Mouse (Mus musculus) right cerebral cortex, adult 2 months (tissue): ENCODE measurements at regions not wholly inside any gene's neighbourhood (a gene's known extent, or its start where the extent isn't known, plus 50 kb on each side); places are given as distances from the start of the nearest gene placed in this dataset.

Source experiments
- DNase-seq, 2 experiments: peaks; one replicate each; pipeline ENCODE4 v3.0.0; 2021 to 2022; ENCODE audit warnings: low spot score in 2 of 2

DNA sequence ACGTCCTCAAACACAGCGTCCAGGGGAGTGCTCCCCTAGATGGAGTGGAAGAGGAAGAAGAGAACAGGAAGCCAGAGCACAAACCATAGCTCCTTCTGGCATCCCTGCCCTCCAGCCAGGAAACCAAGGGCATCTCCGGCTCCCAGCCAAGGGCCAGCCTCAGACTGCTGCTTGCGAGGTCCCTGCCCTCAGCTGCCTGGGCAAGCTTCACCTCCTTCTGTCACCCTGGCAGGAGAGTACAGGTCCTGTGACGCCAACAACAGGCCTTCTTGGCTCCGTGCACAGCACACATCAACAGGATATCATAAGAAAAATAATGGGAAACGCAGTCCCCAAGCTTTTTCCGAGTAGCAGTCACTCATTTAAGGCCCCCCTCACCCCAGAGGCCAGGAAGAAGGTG is 212.9 kb upstream of the Mocs1 start:
- no peak for DNase-seq

DNA sequence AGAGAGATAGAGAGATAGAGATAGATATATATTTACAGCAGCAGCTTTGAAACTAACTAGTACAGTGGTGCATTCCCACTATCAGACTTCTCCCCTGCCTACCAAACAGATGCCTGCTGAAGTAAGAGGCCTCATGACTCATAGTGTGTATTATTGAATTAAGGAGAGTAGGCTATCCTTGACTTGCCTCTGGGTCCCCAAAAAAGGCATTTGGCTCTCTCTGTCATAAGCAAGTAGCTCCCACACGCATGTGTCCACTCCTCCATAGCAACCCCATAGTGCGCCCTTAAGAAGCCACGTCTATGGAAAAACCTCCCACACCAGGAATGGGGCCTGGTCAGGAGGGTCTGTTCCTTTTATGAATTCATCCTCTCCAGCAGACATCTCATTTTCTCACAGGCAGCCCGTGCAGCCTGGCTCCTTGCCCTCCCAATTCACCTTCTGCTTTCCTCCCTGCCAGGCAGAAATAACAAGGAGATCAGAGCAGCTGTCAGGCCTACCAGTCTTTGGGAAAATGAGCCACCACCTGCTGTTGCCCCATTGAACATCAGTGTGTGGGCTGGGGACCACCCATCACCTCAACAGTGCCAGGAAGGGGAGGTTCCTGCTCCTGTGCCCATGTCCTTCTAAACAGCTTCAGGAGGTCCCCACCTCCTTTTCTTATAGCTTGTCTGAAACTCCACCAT is 208.5 kb upstream of the Mocs1 start:
- peak; percentile 50 to 68 for DNase-seq

- no peak for DNase-seq
Measured at GRCm38 (mm10) chr17:49223212-49223611, 204.9 kb upstream of the Mocs1 start.

GRCm38 (mm10) chr17:49223651-49224050 is 204.5 kb upstream of the Mocs1 start:
- no peak for DNase-seq

- DNase-seq: peak; percentile 39 to 64
Measured at GRCm38 (mm10) chr17:49225255-49226015, 202.7 kb upstream of the Mocs1 start.

- no peak for DNase-seq
Measured at GRCm38 (mm10) chr17:49226016-49226400, 202.2 kb upstream of the Mocs1 start.

DNA sequence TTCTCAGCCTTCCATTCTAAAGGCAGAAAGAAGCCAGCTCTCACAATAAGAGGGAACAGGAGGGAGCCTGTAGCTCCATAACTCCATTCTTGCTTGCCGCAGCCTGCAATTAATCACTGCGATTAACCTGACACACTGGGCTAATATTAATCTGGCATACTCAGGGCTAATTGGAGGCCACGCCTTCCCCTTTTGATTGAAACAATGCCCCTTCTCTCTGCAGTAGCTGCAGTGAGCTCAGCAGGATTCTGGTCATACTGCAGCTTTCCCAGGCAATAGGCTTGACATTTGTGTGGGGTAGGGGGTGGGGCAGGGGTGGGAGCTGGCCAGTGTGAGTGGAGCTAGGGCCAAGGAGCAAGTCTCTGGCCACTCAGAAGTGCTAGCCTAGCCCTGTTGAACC is 196.9 kb upstream of the Mocs1 start:
- no peak for DNase-seq

DNA sequence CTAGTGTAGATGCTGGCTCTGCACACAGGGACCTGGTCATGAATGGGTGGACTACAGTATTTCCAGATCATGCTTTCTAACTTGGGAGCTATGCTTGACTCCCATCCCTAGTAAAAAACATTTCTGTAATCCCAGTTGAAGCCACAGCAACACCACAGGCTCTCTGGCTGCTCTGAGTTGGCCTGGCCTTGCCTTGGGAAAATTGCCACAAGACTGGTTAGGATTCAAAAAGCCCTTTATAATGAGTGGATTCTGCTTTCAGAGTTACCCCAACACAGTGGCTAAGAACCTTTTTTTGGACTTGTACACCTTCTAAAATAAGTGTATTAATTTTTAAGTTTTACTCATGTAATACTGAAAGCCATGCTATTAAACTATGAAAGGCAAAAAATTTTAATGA is 188.1 kb upstream of the Mocs1 start:
- DNase-seq: no peak

DNA sequence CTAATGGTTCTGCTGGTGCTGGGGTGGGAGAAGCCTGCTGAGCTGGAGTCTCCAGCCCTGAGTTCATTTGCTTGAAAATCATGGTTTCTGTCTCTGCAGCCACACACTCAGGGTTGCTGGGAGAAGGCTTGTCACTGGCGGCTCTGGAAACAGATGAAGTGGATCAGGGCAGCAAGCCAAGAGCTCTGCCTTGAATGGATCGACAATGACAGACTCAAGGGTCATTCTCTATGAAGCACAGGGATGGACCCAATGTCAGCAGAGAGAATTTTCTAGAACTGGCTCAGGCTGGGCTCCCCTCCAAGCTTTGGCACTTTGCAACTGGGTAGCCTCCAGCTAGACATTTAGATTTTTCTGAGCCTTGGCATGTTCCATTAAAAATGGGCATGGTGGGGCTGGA is 184.7 kb upstream of the Mocs1 start:
- peak in 1 of 2 experiments; percentile 22 for DNase-seq

DNA sequence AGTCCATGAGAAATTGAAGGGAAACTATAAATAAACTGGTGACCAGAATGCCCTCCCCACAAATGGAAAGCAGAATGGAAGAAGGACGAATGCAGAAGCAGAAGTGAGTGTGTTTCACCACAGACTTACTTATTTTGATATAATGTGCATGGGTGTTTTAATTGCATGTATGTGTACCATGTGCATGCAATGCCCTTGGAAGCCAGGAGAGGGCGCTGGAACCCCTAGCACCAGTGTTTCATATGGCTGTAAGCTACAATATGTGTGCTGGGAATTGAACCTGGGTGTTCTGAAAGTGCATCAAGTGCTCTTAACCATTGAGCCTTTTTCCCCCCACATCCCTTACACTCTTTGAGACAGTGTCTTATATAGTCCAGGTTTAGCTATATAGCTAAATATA is 183.1 kb upstream of the Mocs1 start:
- DNase-seq: no peak

- no peak for DNase-seq
Measured at GRCm38 (mm10) chr17:49247215-49247614, 180.9 kb upstream of the Mocs1 start.

DNA sequence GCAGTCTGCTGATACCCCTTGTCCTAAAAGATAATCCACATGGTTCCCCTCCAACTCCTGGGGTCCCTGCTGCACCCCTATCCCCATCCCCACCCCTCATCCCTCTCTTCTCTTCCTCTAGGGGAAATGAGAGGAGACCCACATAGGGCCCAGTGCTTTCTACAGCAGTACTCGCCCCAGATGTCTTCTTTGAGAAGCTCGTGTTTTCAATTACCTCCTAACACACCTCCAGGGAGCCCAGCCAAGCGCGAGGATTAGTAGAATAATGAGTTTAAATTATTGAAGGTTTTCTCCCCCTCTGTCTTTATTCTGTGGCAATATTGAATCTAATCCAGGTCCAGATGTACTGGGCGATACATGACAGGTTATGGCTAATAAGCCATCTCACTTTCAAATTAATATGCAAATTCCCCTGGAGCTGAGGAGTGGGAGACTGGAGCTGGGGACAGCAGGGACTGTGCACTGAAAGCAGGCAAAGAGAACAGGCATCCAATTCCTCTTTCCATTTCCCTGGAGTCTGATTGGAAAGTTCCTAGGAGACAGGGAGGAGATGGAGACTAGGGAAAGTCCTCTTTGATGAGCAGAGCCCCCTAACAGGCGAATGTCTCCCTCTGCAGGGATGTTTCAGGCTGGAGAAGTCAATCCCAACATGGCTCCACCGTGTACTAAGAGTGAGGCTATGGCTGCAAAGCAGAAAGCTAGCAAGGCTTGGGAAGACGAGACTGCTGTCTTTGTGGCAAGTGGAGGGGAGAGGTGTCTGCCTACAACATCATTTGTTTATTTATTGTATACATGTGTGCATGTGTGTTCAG is 177.2 kb upstream of the Mocs1 start:
- DNase-seq: no peak

GRCm38 (mm10) chr17:49252271-49252670 is 175.9 kb upstream of the Mocs1 start:
- DNase-seq: no peak

DNA sequence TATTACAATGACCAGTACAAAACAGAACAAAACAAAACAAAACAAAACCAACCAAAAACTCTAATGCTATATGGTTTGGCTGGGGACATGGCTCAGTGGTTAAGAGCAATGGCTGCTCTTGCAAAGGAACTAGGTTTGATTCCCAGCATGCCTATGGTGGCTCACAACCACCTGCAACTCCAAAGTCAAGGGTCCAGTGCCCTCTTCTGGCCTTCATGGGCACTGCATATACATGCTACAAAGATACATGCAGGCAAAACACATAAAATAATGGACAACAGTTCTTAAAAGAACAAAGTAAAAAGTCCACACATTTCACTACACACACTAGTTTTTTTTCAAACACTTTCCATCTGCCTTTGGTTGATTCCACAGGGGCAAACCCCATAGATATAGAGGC is 169.7 kb upstream of the Mocs1 start:
- no peak for DNase-seq

DNA sequence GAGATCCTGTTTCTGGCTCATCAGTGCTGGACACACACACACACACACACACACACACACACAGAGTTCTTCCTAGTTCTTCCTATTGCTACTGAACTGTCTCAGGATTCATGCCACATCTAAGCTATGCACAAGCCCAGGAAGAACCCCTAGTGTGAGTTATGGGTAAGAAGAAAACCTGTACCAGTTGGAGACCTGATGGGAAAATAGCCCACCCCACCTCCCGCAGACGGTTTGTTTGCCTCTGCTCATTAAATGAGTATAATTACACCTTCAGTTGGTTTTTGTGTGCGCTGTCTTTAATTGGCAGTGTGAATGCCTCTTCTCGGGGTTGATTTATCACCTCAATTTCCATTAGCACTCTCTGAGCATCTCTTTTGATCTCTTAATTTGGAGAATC is 165.8 kb upstream of the Mocs1 start:
- no peak for DNase-seq

DNA sequence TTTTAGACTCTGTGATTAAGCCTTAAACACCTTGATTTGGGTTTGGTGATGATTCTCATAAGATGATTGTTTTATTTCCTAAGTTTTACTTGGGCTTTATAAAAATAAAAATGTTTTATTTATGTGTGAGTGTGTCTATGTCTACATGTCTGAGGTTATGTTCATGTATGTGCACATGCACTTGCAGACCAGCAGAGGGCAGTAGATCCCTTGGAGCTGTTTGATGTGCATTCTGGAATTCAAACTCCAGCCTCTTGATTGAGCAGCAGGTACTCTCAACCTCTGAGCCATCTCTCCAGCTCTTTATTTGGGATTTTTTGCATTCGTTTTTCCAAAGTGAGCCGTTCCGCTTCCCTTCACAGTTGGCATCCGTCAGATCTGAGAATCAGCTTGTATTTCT is 161.8 kb upstream of the Mocs1 start:
- DNase-seq: no peak

GRCm38 (mm10) chr17:49269943-49270342 is 158.2 kb upstream of the Mocs1 start:
- no peak for DNase-seq

- no peak for DNase-seq
Measured at GRCm38 (mm10) chr17:49272661-49273448, 155.3 kb upstream of the Mocs1 start.

DNA sequence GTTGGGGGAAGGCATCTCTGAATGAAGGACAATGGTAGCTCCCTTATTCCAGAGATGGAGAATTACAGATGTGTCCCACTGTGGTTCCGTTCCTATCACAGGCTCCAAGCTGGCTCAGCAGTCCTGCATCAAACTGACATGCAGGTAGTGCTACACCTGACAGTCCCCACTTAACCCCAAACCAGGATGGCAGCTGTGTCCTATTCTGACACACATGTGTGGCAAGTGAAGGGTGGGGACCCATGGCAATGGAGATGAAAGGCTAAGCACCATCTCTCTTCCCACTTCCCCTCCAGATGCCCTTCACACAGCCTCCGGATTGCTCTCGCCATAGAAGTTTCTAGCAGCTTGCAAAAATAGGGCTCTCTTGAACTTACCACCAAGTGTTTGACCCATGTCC is 153.2 kb upstream of the Mocs1 start:
- DNase-seq: no peak

- no peak for DNase-seq
Measured at GRCm38 (mm10) chr17:49275421-49275820, 152.7 kb upstream of the Mocs1 start.

GRCm38 (mm10) chr17:49275916-49276315 is 152.2 kb upstream of the Mocs1 start:
- DNase-seq: no peak

DNA sequence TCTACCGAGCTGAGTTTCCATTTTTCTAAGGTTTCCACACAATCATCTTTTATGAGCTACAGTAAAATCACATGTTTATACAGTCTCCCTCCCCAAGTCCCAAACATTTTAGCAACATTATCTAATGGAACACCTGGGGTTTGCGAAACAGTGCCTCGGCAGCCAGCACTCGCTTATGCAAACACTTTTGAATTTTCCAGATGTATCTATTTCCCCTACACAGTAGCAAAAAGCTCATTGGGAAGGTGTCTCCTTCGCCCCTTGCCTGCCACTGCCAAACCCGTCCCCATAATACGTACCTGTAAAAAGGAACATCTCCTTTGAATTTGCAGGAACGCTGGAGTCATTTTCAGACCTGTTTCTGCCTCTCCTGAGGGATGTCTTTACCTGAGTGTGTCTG is 149.6 kb upstream of the Mocs1 start:
- no peak for DNase-seq
